Comparison of ENCODE assay signal across 20 mouse cellular contexts in genomic region chr4:133179258-133179657, GRCm38 (mm10). TPM values are rescaled to one million over a fixed set of nuclear protein-coding genes. Genes with fewer than 3 reads are reported as not detected.
A peak's percentile ranks its signal among the peaks of the same experiment; 100 is the strongest.
DNase-seq lines count a peak whose midpoint lies in the region; ATAC-seq lines count a peak whose summit lies in the region.
"Had no signal": no experiment of that assay in that cellular context is flagged by ENCODE, and none has a peak within 500 bp of the region (broad histone marks: within the 10 kb centered on the region; RNA-seq: fewer than 3 reads in every experiment).

No protein-coding gene starts in this region.

- peaks cover 58% of the 10 kb centered on the region for H3K36me3 ChIP-seq in liver, embryonic 13.5 days
- H3K36me3 ChIP-seq: forebrain, embryonic 15.5 days had no signal

- DNase-seq in heart, adult 11 months, result peak; percentile 94
- DNase-seq in heart, adult 8-10 months (ENCODE audit: low spot score), result no peak
- DNase-seq in liver, embryonic 13.5 days, result no peak
- no peak for DNase-seq in liver
- DNase-seq in spleen, postnatal 14 days (ENCODE audit: low spot score in 2 of 2), result no peak
- DNase-seq: adrenal gland, adult 2 months; adrenal gland, postnatal 10 days; adrenal gland, postnatal 25 days; cerebellum, adult 11-12 months; cerebellum, adult 2 months; cerebellum, adult 9-10 months; cerebellum, postnatal 10 days; cerebellum, postnatal 25 days; forebrain, postnatal 0 days had no signal

- no peaks in the 10 kb centered on the region for H3K9me3 ChIP-seq in liver, embryonic 13.5 days (replicated peaks)
- H3K9me3 ChIP-seq: embryonic facial prominence, embryonic 10.5 days; embryonic facial prominence, embryonic 12.5 days; forebrain, embryonic 13.5 days; forebrain, embryonic 15.5 days had no signal

- H3K4me2 ChIP-seq in liver, embryonic 13.5 days, result no peak overlapping the region
- H3K4me2 ChIP-seq: embryonic facial prominence, embryonic 12.5 days; forebrain, embryonic 13.5 days; forebrain, embryonic 15.5 days had no signal

- H3K4me1 ChIP-seq in liver, embryonic 13.5 days (replicated peaks), result peaks cover 64% of the 10 kb centered on the region

- H3K27me3 ChIP-seq in liver, embryonic 13.5 days, result no peaks in the 10 kb centered on the region
- H3K27me3 ChIP-seq: embryonic facial prominence, embryonic 12.5 days; forebrain, embryonic 13.5 days; forebrain, embryonic 15.5 days had no signal

- H3K9ac ChIP-seq in liver, embryonic 13.5 days, result no peak overlapping the region
- H3K9ac ChIP-seq: embryonic facial prominence, embryonic 12.5 days; forebrain, embryonic 13.5 days; forebrain, embryonic 15.5 days; forebrain, postnatal 0 days had no signal

- WGBS in liver, embryonic 13.5 days (ENCODE audit: insufficient replicate concordance), result 87% methylated on average over 7 of the region's 7 CpGs

- H3K27ac ChIP-seq in liver, embryonic 13.5 days, result 0 out of 2 replicates have a peak overlapping the region, but pooled peaks have one; percentile 81
- H3K27ac ChIP-seq: embryonic facial prominence, embryonic 10.5 days; forebrain, embryonic 13.5 days; forebrain, embryonic 15.5 days had no signal

- no peak for ATAC-seq in liver, embryonic 13.5 days (ENCODE audit: low read depth)
- ATAC-seq: forebrain, embryonic 13.5 days; forebrain, embryonic 15.5 days; forebrain, postnatal 0 days had no signal

- no peak overlapping the region for H3K4me3 ChIP-seq in liver, embryonic 13.5 days (replicated peaks)
- H3K4me3 ChIP-seq: embryonic facial prominence, embryonic 10.5 days; embryonic facial prominence, embryonic 12.5 days; forebrain, embryonic 13.5 days; forebrain, embryonic 15.5 days had no signal

RNA-seq across cellular contexts. Expression of gene Cd164l2, which starts 32.7 kb away (rescaled TPM):
- not detected for total RNA-seq in heart, adult 8-10 months (2022)
- 0.20 TPM in 1 of 2 replicates, not detected in the other for polyA plus RNA-seq in liver, embryonic 13.5 days (2015; fragmentation: Nextera tagmentation; extraction: Ambion mirVana)
- total RNA-seq: MEL had no signal
- polyA plus RNA-seq: forebrain, embryonic 11.5 days had no signal

RNA-seq across cellular contexts. Expression of gene Gpr3, which starts 33.1 kb away (rescaled TPM):
- total RNA-seq in heart, adult 8-10 months (2022), result not detected
- polyA plus RNA-seq in liver, embryonic 13.5 days (2015; fragmentation: Nextera tagmentation; extraction: Ambion mirVana), result not detected in 2 replicates
- total RNA-seq: adrenal gland, postnatal 25 days had no signal
- polyA plus RNA-seq: embryonic facial prominence, embryonic 12.5 days had no signal

RNA-seq across cellular contexts. Expression of gene Wasf2, which starts 49.0 kb away (rescaled TPM):
- 10 to 100 TPM; 64.1 to 87.2 (median 71.5) TPM for total RNA-seq in heart, adult 8-10 months (2022)
- polyA plus RNA-seq in liver, embryonic 13.5 days (2015; fragmentation: Nextera tagmentation; extraction: Ambion mirVana), result 52.3 and 54.0 TPM in 2 replicates
